Mouse (Mus musculus): ENCODE results near the gene C1d.

DNA sequence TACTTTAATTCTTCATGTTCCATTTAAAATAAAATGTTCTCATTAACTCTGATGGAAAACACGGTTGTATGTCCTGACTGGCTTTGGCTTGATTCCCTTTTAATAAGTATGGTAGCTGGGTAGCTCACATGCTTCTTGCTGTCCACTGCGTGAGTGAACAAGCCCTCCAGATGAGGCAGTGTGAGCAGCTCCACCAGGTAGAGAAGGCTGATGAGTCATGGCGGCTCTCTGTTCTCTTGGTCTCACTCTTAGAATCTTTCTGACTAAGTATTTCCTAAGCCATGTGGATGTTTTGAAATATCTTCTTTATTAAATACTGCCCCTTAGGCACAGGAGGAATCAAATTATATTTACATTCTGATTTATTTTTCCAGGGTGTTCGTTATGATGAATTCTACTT lies 9.8 kb downstream of the C1d start:
- TF ChIP-seq CTCF (IDR thresholded peaks at IDR 0.05) = no peak
- no peak for TF ChIP-seq POLR2A (IDR thresholded peaks at IDR 0.05; ENCODE audit: insufficient read depth, low read depth, low read length)

Data from heart, adult 2 months (tissue).